Mouse (Mus musculus): ENCODE measurements around the gene Nkain4.

Nkain4 gene

DNA sequence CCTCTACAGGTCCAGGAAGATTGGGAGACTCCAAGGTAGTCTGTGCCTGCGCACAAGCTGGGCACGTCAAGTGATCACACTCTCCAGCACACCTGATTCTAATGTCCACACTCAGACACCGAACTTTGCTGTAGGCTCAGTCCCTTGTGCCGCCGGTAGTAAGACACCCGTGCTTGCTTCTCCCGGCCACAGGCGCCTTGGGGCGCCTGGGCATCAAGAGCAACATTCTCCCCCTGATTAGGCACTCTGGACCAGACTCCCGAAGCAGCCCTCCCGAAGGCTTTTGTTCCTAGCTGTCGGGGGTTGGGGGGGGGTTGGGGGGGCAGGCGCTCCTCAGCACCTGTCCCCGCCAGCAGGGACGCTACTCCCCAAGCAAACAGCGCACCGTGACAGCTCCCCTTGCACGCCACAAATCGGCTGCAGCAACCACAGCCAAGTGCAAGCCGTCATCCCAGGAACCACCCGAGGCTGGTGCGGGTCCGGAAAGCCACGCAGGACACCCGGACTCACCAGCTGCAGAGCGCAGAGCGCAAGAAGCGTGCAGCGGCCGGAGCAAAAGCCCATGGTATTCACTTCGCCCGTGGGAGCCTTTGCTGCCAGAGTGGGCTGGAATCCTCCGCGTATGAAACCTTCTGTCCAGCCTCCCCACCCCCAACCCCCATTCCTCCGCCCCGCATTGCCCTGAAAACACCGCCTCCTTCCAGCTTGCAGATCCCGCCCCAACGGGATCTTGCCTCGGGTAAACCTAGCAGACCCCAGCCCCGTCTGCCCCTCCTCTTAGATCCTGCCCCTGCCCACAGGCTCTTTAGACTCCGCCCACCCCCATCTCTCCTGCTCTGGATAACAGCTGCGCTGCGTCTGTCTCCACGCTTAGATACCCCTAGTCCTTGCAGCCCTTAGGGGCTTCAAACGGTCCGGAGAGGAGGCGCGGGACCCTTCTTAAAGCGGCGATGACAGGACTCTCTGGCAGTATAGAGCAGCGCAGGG lies at the start of gene Nkain4:
Gene Nkain4, minus strand, starts transcription at position 639 of the 987 bp plus-strand sequence.
- CTCF ChIA-PET, result no interaction called here

DNA sequence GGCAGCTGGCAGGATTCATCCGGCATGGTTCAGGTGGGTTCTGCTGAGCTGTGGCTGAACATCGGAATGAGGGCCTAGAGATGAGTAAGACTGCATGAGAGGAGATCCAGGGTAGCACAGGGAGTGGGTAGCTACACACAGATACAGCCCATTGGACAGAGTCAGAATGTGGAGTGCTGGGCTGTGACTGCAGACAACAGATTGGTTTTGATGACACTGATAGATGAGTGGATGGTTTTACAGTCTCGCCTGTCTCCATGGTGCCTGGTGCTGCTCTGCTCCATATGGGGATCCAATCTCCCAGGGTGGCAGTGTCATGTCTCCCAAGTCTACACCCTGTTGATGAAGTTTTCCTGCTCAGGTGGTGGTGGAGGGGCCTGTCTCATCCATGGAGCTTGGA lies 42.4 kb upstream of the Nkain4 start:
- CTCF ChIA-PET, result no interaction called here

DNA sequence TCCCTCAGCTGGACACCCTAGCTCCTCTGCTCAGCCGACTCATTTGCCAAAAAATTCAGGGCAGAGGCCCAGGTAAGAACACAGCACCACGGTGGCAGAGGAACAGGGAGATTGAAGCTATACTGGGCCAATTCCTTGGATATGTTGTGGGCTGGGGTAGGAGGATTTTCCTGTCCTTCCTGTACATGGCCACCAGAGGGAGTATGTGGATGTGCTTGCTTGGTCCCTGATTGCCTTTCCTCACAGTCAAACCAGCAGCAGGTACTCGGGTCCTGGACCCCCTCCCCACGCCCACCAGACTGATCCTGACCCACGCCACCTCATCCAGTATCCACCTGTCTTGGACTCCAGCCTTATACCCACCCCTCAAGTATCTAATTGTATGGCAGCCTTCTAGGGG lies 41.9 kb upstream of the Nkain4 start:
- CTCF ChIA-PET, result no interaction called here

DNA sequence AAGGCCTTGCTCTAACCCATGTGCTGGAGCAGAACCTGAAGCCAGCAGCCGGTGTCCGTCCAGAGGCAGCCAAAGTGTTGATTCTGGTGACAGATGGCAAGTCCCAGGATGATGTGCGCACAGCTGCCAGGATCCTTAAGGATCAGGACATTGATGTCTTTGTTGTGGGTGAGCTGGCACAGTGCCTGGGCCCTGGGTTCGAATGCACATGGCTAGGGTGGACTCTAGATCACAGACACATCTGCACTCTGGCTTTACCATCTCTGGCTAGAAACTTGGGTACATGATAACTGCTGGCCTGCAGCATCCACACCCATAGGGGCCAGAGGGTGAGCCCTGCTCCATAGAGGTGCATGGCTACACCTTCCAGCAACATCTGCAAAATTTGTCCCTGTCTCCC lies 41.0 kb upstream of the Nkain4 start:
- CTCF ChIA-PET, result no interaction called here

DNA sequence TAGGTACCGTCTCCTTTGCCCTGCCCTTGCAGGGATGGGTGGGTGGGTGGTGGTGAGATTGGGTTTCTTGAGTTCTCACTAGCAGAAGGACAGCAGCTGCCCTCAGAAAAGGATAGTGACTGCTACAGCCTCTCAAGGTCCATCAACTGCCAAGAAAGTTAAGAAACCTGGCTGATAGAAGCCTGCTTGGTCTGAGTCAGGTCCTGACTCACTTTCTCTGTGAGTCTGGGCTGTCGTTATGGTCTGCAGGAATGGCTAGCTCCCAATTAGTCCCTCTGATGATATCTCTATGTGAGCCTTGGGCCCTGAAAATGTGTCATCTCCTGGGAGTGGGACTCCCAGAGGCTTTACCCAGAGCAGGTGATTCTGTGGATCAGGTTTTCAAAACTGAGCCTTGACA lies 39.9 kb upstream of the Nkain4 start:
- CTCF ChIA-PET, result no interaction called here

DNA sequence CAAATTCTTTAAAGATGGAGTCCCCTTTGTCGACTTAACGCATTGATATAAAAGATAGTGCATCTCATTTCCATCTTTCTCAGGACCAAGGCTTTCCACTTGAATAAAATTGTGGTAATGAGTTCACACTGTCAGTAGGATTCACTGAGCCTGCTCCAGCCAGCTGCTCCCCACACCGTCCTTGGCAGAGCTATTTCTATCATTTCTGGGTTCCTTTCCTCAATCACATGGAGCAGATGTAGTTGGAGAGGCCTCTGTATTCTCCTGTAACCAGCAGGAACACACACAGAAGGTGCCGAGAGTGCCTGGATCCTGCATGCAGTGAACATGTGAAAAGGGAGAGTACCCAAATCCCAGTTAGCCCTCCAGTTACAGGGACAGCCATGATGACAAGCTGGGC lies 35.8 kb upstream of the Nkain4 start:
- CTCF ChIA-PET, result interaction anchor here (0.7 to 1.0 kb wide), 2 partner anchors 20 to 202 kb away, joined by 3 to 4 read pairs; no protein-coding TSS in a partner anchor

DNA sequence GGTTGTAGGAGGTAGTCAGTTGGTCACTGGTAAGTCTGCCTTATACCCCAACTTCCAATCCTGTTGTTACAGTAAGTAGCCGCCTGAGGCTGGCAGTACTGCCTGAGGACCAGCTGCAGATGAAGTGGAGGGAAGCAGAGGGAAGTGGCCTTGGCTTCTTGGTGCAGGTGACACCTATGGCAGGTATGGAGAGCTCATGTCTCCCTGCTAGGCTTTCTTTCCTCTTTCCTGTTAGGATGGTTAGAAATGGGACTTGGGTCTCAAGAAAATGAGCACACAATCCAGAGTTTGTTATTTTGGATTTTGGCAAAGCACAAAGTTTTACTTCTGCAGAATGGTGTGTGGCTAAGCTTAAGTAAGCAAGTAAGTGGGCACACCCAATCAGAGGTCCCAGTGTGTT lies 34.4 kb upstream of the Nkain4 start:
- CTCF ChIA-PET, result no interaction called here

DNA sequence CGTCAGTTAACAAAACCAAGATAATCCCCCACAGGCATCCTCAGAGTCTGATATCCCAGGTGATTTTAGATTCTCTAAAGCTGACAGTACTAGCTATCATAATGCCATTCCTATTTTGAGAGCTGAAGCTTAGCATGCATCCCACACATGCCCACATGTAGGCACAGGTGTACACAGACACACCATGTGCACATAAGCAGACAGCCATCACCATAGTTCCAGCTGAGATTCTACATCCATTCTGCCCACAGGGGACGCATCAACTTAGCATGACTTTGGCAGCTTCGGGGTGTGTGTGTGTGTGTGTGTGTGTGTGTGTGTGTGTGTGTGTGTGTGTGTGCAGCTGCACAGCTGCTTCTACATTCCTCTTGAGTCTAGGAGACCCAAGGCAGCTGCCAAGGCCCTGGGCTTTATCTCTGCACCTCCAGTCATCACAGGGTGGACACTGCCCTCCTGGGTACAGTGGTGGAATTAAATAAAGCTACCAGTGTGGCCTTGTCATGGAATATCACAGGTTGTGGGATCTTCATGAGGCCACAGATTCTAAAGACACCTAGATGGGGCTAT lies 33.9 kb upstream of the Nkain4 start:
- CTCF ChIA-PET, result no interaction called here

DNA sequence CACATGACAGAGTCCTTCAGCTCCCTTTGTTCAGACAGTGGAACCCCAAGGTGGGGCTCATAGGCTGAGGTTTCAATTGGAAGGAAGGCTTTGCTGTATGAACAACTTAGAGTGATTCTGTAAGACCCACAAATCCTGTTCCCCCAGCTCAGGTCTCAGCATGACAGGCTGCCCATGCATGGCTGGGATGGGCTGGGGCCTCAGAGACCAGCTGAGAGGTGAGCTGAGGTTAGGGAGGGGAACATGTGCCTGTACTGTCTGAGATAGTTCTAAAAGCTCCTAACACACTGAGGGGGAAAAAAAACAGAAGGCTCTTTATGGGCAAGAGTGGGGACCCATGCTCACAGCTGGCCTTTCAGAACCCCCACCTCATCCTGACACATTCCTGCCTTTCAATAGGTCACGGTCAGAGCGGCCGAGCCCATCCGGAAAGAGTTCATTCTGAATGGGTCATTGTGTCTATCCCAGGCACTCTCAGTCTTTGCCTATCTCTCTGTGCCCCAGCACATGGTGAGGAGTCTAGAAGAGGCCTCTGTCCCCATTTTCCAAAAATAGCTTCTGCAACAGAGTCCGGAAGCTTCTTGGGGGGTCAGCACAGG lies 33.0 kb upstream of the Nkain4 start:
- CTCF ChIA-PET, result no interaction called here

DNA sequence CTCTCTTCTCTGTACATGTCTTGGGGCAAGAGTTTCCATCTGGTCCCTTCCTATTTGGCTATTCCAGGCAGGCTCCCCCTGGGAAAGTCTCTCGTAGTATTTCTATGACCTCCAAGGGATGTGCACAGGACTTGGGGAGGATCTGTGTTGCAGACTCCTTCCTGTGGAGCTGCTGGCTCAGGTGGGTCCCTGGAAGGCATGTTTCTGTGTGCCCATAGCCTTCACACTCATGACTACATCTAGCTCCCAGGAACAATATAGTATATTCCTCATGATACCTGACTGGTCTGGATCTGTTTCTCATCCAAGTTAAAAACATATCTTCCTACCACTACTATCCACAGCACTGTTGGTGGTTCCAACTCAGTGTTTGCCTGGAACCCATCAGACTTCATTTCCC lies 32.5 kb upstream of the Nkain4 start:
- CTCF ChIA-PET, result no interaction called here

DNA sequence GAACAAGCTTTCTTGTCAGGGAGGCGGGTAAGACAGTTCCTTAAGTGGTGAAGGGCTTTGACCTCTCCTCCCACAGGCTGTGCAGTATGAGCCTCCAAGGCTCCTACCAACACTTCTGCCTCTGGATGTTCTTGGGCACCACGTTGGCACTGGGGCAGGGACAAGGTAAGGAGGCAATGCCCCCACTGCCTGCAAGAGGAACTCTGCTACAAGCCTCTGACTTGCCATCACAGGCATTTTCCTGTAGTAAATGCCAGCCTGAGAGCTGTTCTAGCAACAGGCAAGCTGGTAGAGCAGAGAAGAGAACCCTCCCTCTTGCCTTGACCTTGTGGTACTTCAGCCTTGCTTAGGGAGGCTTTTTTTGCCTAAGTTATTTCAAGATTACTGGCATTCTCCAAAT lies 31.9 kb upstream of the Nkain4 start, which contains the start of gene Col20a1:
Gene Col20a1, plus strand, starts transcription at position 87 of the 400 bp plus-strand sequence.
- CTCF ChIA-PET, result no interaction called here

DNA sequence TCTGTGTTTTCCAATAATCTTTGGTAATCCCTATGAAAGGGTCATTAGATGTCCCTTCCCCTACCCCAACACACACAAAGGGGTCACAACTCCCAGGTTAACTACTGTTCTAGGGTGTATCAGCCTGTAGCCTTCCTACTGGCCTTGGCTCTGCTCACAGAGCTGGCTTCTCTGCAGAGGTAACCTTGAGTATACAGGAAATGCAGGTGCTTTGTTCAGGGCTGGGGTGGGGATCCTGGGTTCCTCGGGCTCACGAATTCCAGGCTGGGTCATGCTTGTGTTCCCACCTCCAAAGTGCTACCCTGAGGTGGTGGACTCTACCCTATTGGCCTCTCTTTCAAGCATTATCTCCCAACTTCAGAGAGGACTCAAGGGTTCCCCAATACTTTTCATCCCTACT lies 31.1 kb upstream of the Nkain4 start:
- CTCF ChIA-PET, result interaction anchor here (0.6 kb wide), 1 partner anchor 546 kb away, joined by 13 read pairs; no protein-coding TSS in a partner anchor

DNA sequence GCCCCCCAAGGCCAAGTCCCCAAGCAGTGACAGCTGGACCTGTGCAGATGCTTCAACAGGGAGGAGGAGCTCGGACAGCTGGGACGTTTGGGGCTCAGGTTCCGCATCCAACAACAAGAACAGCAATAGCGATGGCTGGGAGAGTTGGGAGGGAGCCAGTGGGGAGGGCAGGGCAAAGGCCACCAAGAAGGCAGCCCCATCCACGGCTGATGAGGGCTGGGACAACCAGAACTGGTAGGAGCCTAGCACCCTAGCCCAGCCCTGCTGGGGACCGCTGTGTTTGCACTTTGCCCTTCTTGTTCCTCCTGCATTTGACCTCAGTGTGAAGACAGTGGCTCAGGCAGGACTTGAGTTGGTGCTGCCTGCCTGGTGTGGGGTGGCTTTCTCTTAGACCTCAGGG lies 26.6 kb upstream of the Nkain4 start:
- CTCF ChIA-PET, result no interaction called here

DNA sequence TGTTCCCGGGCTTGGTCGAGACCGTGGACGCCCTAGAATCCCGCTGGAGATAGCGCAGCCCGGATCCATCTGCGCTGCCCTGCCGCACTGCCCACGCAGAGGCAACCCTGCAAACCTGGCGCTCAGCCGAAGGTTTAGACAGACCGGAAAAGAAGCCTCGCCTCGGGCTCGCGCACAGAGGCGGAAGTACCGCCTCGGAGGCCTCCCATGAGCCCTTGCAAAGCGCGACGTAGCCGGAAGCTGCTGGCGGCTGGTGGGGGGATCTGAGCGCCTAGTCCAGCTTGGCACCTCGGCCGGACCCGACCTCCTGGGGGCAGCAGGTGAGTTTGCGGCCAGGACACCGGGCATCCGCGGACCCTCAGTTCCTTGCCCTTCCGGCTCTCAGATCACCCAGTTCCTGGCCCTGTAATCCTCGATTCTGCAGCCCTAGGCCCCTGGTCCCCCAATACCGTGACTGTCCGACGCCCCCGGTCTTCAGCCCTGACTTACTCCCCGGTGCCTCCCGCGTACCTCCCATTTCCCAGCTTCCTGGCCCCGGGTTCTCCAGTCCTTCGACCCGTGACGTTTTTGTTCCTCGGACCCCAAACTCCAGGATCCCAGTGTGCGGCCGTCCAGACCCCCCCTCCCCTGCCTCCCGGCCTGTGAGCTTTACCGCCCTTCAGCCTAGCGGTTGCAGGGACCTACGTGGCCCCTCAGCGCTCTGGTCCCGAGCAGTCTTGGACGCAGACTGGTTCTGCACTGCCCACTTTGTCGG lies 12.7 kb upstream of the Nkain4 start, which contains the start of gene Arfgap1:
Gene Arfgap1, plus strand, starts transcription at position 216 of the 754 bp plus-strand sequence.
- CTCF ChIA-PET, result no interaction called here

DNA sequence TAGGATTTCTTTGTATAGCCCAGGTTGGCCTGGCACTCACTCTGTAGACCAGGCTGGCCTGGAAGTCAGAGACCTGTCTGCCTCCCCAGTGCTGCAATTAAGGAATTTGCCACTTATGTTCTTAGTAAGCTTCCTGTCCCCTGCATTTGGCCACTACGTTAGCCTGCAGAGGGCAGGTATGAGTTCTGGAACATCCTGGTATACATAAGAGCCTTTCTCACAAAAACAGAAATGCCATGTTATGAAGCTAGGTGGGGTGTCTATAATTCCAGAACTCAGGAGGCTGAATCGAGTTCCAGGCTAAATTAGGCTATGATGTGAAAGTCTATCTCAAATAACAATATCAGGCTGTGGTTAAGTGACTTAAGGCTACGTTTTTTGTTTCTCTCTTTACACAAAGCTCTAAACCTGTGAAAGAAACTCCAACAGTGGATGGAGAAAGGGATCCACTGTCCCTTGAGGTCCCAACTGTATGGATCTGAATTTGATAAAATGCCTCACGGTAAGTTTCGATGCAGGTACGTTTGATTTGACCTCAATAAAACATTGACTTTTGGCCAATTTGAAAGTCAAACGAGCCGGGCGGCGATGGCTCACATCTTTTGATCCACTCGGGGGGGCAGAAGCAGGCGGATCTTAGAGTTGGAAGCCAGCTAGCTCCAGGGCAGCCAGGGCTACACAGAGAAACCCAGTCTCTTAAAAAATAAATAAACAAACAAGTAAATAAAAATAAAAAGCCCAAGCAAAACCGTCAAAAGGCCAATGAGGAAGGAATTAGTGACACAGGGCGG lies 11.8 kb upstream of the Nkain4 start:
- CTCF ChIA-PET, result interaction anchor here (0.6 kb wide), 1 partner anchor 592 kb away, joined by 13 read pairs; no protein-coding TSS in a partner anchor

DNA sequence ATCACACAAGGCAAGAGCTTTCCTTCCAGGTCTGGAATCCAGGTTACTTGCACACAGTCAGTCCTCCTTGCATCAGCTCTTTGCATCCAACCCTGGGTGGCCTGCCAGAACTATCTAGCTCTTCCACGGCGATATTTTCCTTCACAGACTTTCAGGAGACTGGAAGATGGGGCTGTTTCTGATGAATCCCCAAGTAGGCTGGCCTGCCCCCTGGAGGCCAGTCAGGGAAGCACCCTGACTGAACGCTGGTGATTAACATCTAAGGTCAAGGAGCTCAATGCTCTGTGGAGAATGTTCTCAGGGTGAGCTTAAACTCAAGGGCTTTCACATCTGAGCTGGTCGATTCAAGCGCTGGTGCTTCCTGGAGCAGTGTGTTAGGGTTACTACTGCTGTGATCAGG lies 9.5 kb upstream of the Nkain4 start:
- CTCF ChIA-PET, result interaction anchor here (1.2 kb wide), 1 partner anchor 39 kb away, joined by 3 read pairs; no protein-coding TSS in a partner anchor

DNA sequence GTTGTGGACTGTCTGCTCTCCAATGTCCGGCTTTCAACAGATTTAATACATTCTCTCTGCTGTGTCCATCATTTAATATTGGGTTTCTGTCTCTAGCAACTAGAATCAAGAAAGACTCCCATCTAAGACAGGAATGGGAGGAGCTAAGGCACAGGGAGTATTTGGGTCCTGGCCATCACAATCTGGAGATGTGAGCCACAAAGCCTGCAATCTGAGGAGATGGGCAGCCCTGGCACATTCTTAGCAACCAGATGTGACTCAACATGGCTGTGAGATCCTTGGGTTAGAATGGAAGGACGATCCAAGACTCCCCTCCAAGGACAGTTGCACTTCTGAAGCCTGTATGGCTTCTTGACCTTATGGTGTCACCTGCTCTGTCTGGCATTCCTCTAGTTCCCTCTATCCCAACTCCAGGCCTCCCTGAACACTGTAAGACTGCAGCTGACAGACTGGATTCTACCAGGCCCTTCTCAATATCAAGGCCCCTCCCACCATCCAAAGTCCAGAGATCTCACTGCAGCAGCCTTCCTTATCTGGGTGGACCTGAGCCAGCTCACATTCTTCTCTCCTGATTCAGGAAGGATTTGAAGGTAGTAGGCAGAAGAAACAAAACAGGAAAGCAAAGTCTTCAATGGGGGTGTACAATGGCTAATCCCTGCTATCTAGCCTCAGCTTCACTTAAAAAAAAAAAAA lies 8.3 kb upstream of the Nkain4 start:
- CTCF ChIA-PET, result no interaction called here

DNA sequence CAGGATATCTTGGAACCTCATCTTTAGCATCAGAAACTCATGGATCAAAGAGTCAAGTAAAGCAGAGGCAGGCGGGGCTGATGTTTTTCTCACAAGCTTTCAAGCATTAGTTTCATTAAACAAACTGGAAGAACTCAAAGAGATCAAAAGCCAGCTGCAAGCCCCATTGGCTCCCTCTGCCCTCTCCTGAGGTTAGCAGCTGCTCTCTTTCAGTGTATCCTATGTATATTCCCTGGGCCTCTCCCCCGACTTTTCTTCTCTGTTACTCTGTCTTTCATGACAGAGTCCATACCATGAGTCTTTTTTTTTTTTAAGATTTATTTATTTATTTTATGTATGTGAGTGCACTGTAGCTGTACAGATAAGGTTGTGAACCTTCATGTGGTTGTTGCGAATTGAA lies 5.7 kb upstream of the Nkain4 start:
- CTCF ChIA-PET, result no interaction called here

DNA sequence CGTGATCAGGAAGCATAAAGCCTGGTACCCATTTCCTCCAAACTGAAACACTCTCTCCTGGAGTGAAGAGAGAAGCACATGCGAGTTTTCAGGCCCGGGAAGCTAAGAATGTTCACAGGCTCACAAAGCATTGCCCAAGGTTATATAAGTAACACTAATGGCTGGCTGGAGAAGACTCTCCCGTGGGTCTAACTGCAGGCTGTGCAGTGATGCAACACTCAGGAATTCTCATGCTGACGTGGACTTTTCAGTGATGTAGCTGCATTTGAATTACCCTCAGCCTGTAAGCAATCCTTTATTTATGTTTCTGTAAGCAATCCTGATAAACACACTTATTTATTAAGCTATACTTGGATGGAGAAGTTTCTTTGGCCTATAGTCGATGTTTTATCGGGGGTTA lies 5.1 kb upstream of the Nkain4 start:
- CTCF ChIA-PET, result no interaction called here

DNA sequence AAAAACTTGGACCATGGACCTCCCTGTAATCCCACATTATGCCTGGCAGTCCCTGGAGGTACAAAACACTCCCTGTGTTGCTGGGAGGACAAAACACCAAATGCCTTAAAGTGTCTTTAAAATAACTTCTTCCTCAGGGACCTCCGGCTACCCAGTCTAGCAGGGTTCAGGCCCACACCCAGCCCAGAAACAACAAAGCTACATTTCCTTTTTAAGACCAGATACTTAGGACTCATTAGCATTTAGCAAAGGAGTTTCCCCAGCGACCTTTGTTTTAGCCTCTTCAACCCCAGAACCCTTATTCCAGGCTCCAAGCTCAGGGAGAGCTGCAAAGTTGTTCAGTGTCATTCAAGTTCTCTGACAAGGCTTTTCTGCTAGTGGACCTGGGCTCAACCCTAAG lies 861 bp downstream of the Nkain4 start:
- CTCF ChIA-PET, result no interaction called here
